Mouse (Mus musculus) heart, postnatal 14 days (tissue): ENCODE results near the gene Treml2. TPM values are rescaled to one million over a fixed set of nuclear protein-coding genes. Genes with fewer than 3 reads are reported as not detected.
A peak's percentile ranks its signal among the peaks of the same experiment; 100 is the strongest.
"Not testable (repeated sequence)": the region's sequence is repeated elsewhere in the genome, so short reads cannot be mapped to it uniquely, and the experiment has no call there.

ENCODE experiments used
- DNase-seq, 2 experiments: peaks; one replicate each; pipeline ENCODE4 v3.0.0; 2021 to 2022
- intact Hi-C: fragments of 180-260 bp; cut with DNase I; formaldehyde crosslinking; loops from one replicate; pipeline ENCODE4 v1.15.1; 2025
- total RNA-seq, 2 experiments: library from RNA; stranded (reverse); gene quantifications; 2 replicates each; pipeline ENCODE4 v1.2.3; 2021

The Treml2 gene
- total RNA-seq, 2 experiments from 2014 or later, result 0.53 to 1.00 TPM

GRCm38 (mm10) chr17:48286765-48287164, 12.5 kb upstream of the Treml2 start:
- intact Hi-C loops, result no loop called here
- DNase-seq, result no peak

GRCm38 (mm10) chr17:48287276-48287675, 12.0 kb upstream of the Treml2 start:
- intact Hi-C loops, result no loop called here
- DNase-seq, result no peak

GRCm38 (mm10) chr17:48293500-48294194, 5.7 kb upstream of the Treml2 start:
- no peak for DNase-seq
- intact Hi-C loops, result no loop called here

GRCm38 (mm10) chr17:48299756-48300155, 458 bp downstream of the Treml2 start:
- intact Hi-C loops, result no loop called here
- DNase-seq, result no peak

GRCm38 (mm10) chr17:48300199-48300598, 901 bp downstream of the Treml2 start:
- intact Hi-C loops, result no loop called here
- no peak for DNase-seq

- intact Hi-C loops, result no loop called here
- DNase-seq, result no peak
These were observed 1.6 kb downstream of the Treml2 start for GRCm38 (mm10) chr17:48300861-48301260.

GRCm38 (mm10) chr17:48301792-48302191, 2.5 kb downstream of the Treml2 start:
- DNase-seq, result no peak
- intact Hi-C loops, result no loop called here

- intact Hi-C loops, result loop anchor here (10.0 kb wide), 1 partner anchor 167 kb away; the partner anchor contains the start of gene 9830107B12Rik
These were observed 12.8 kb downstream of the Treml2 start for GRCm38 (mm10) chr17:48312124-48312523.

GRCm38 (mm10) chr17:48315905-48316579, 16.7 kb downstream of the Treml2 start, which contains the start of gene B430306N03Rik:
Gene B430306N03Rik (plus strand): TSS chr17:48316141.
- intact Hi-C loops, result loop anchor here (10.0 kb wide), 1 partner anchor 171 kb away; the partner anchor contains the start of gene 9830107B12Rik
- not testable (repeated sequence) for DNase-seq

More at GRCm38 (mm10) chr17:48312124-48312523, 12.8 kb downstream of the Treml2 start:
- no peak for DNase-seq

GRCm38 (mm10) chr17:48318686-48319085, 19.4 kb downstream of the Treml2 start:
- intact Hi-C loops, result loop anchor here (10.0 kb wide), 1 partner anchor 174 kb away; the partner anchor contains the start of gene 9830107B12Rik

GRCm38 (mm10) chr17:48321279-48321678, 22.0 kb downstream of the Treml2 start:
- DNase-seq, result no peak
- intact Hi-C loops, result no loop called here

More at GRCm38 (mm10) chr17:48318686-48319085, 19.4 kb downstream of the Treml2 start:
- no peak for DNase-seq

GRCm38 (mm10) chr17:48323236-48323635, 23.9 kb downstream of the Treml2 start:
- DNase-seq, result no peak
- intact Hi-C loops, result no loop called here

GRCm38 (mm10) chr17:48324258-48324657, 25.0 kb downstream of the Treml2 start:
- no peak for DNase-seq
- intact Hi-C loops, result no loop called here

GRCm38 (mm10) chr17:48325093-48325492, 25.8 kb downstream of the Treml2 start:
- no peak for DNase-seq
- intact Hi-C loops, result no loop called here

GRCm38 (mm10) chr17:48325638-48326037, 26.3 kb downstream of the Treml2 start:
- intact Hi-C loops, result no loop called here

GRCm38 (mm10) chr17:48326656-48327055, 27.4 kb downstream of the Treml2 start:
- intact Hi-C loops, result no loop called here
- DNase-seq, result no peak

More at GRCm38 (mm10) chr17:48325638-48326037, 26.3 kb downstream of the Treml2 start:
- DNase-seq, result no peak

GRCm38 (mm10) chr17:48332524-48332923, 33.2 kb downstream of the Treml2 start:
- intact Hi-C loops, result loop anchor here (10.0 kb wide), 1 partner anchor 218 kb away; no protein-coding TSS in a partner anchor
- DNase-seq, result no peak

GRCm38 (mm10) chr17:48334186-48334585, 34.9 kb downstream of the Treml2 start:
- intact Hi-C loops, result loop anchor here (10.0 kb wide), 1 partner anchor 219 kb away; no protein-coding TSS in a partner anchor

GRCm38 (mm10) chr17:48336857-48337256, 37.6 kb downstream of the Treml2 start:
- intact Hi-C loops, result loop anchor here (1.0 to 10.0 kb wide), 2 partner anchors 63 to 222 kb away; no protein-coding TSS in a partner anchor

More at GRCm38 (mm10) chr17:48334186-48334585, 34.9 kb downstream of the Treml2 start:
- no peak for DNase-seq

GRCm38 (mm10) chr17:48340267-48340666, 41.0 kb downstream of the Treml2 start:
- no peak for DNase-seq
- intact Hi-C loops, result no loop called here

More at GRCm38 (mm10) chr17:48336857-48337256, 37.6 kb downstream of the Treml2 start:
- DNase-seq, result peak; percentile 87 to 93

- intact Hi-C loops, result no loop called here
- DNase-seq, result no peak
These were observed 42.6 kb downstream of the Treml2 start for GRCm38 (mm10) chr17:48341947-48342346.
